Mouse (Mus musculus): Measurements from ENCODE around the gene Urb1. TPM values are rescaled to one million over a fixed set of nuclear protein-coding genes. Genes with fewer than 3 reads are reported as not detected.
"Not testable (repeated sequence)": the region's sequence is repeated elsewhere in the genome, so short reads cannot be mapped to it uniquely, and the experiment has no call there.

Urb1 gene
- polyA plus RNA-seq, 1 experiment, result 0.95 TPM

- TF ChIP-seq FLI1 (IDR thresholded peaks at IDR 0.05; ENCODE audit: low read length) (no peak), GATA1 (IDR thresholded peaks at IDR 0.05; ENCODE audit: borderline replicate concordance, low read length) (no peak)
- Histone ChIP-seq H3K4me1 (peaks cover 24% of the 10 kb centered on the region), H3K9me3 (peaks cover 6% of the 10 kb centered on the region), H3K36me3 (replicated peaks; ENCODE audit: low read length) (no peaks in the 10 kb centered on the region), H3K4me3 (replicated peaks) (no peak within 1 kb of the TSS), H3K27me3 (replicated peaks) (peaks cover 70% of the 10 kb centered on the region)
Measured at GRCm38 (mm10) chr16:90826457-90826856, 16.2 kb upstream of the Urb1 start, which contains the start of gene Eva1c. Gene Eva1c, plus strand, starts transcription at chr16:90826719.

GRCm38 (mm10) chr16:90826041-90826440 lies 15.8 kb upstream of the Urb1 start:
- no peak for TF ChIP-seq GATA1 (IDR thresholded peaks at IDR 0.05; ENCODE audit: borderline replicate concordance, low read length)
- no peak for TF ChIP-seq FLI1 (IDR thresholded peaks at IDR 0.05; ENCODE audit: low read length)
- peaks cover 6% of the 10 kb centered on the region for H3K9me3 ChIP-seq
- H3K27me3 ChIP-seq (replicated peaks), result peaks cover 66% of the 10 kb centered on the region
- H3K36me3 ChIP-seq (replicated peaks; ENCODE audit: low read length), result no peaks in the 10 kb centered on the region
- H3K4me1 ChIP-seq, result peaks cover 20% of the 10 kb centered on the region
- no peak overlapping the region for H3K4me3 ChIP-seq (replicated peaks)

GRCm38 (mm10) chr16:90823986-90824385 lies 13.8 kb upstream of the Urb1 start:
- H3K36me3 ChIP-seq (replicated peaks; ENCODE audit: low read length); H3K4me3 ChIP-seq (replicated peaks); H3K9me3 ChIP-seq; H3K4me1 ChIP-seq: not testable (repeated sequence)
- H3K27me3 ChIP-seq (replicated peaks), result peaks cover 57% of the 10 kb centered on the region

- peaks cover 4% of the 10 kb centered on the region; the same call in 1 of the 2 replicates for H3K4me1 ChIP-seq
- peaks cover 49% of the 10 kb centered on the region for H3K27me3 ChIP-seq (replicated peaks)
- TF ChIP-seq GATA1 (IDR thresholded peaks at IDR 0.05; ENCODE audit: borderline replicate concordance, low read length) (no peak), FLI1 (IDR thresholded peaks at IDR 0.05; ENCODE audit: low read length) (no peak)
- no peaks in the 10 kb centered on the region for H3K36me3 ChIP-seq (replicated peaks; ENCODE audit: low read length)
- no peaks in the 10 kb centered on the region for H3K9me3 ChIP-seq
- H3K4me3 ChIP-seq (replicated peaks), result no peak overlapping the region
Measured at GRCm38 (mm10) chr16:90822981-90823380, 12.8 kb upstream of the Urb1 start.

- no peaks in the 10 kb centered on the region for H3K9me3 ChIP-seq
- TF ChIP-seq GATA1 (IDR thresholded peaks at IDR 0.05; ENCODE audit: borderline replicate concordance, low read length), result no peak
- no peak for TF ChIP-seq FLI1 (IDR thresholded peaks at IDR 0.05; ENCODE audit: low read length)
- H3K4me1 ChIP-seq, result peaks cover 4% of the 10 kb centered on the region; the same call in 1 of the 2 replicates
- H3K27me3 ChIP-seq (replicated peaks), result peaks cover 45% of the 10 kb centered on the region
- no peaks in the 10 kb centered on the region for H3K36me3 ChIP-seq (replicated peaks; ENCODE audit: low read length)
- no peak overlapping the region for H3K4me3 ChIP-seq (replicated peaks)
Measured at GRCm38 (mm10) chr16:90822284-90822935, 12.2 kb upstream of the Urb1 start.

- Histone ChIP-seq H3K36me3 (replicated peaks; ENCODE audit: low read length) (no peaks in the 10 kb centered on the region), H3K4me3 (replicated peaks) (no peak overlapping the region), H3K27me3 (replicated peaks) (peaks cover 45% of the 10 kb centered on the region), H3K4me1 (peaks cover 4% of the 10 kb centered on the region; the same call in 1 of the 2 replicates), H3K9me3 (no peaks in the 10 kb centered on the region)
- TF ChIP-seq GATA1 (IDR thresholded peaks at IDR 0.05; ENCODE audit: borderline replicate concordance, low read length), result no peak
- no peak for TF ChIP-seq FLI1 (IDR thresholded peaks at IDR 0.05; ENCODE audit: low read length)
Measured at GRCm38 (mm10) chr16:90821046-90821697, 11.0 kb upstream of the Urb1 start.

GRCm38 (mm10) chr16:90820326-90820725 lies 10.1 kb upstream of the Urb1 start:
- Histone ChIP-seq H3K27me3 (replicated peaks) (peaks cover 40% of the 10 kb centered on the region), H3K4me1 (no peaks in the 10 kb centered on the region)
- no peak for TF ChIP-seq FLI1 (IDR thresholded peaks at IDR 0.05; ENCODE audit: low read length)

GRCm38 (mm10) chr16:90812086-90812485 lies 1.9 kb upstream of the Urb1 start:
- peaks cover 28% of the 10 kb centered on the region for H3K4me1 ChIP-seq
- peaks cover 4% of the 10 kb centered on the region for H3K36me3 ChIP-seq (replicated peaks; ENCODE audit: low read length)
- TF ChIP-seq GATA1 (IDR thresholded peaks at IDR 0.05; ENCODE audit: borderline replicate concordance, low read length) (no peak), FLI1 (IDR thresholded peaks at IDR 0.05; ENCODE audit: low read length) (no peak)
- H3K9me3 ChIP-seq, result no peaks in the 10 kb centered on the region
- peaks cover 15% of the 10 kb centered on the region for H3K27me3 ChIP-seq (replicated peaks)
- no peak overlapping the region for H3K4me3 ChIP-seq (replicated peaks)

More at GRCm38 (mm10) chr16:90820326-90820725, 10.1 kb upstream of the Urb1 start:
- Histone ChIP-seq H3K4me3 (replicated peaks) (no peak overlapping the region), H3K36me3 (replicated peaks; ENCODE audit: low read length) (no peaks in the 10 kb centered on the region), H3K9me3 (no peaks in the 10 kb centered on the region)

- Histone ChIP-seq H3K4me3 (replicated peaks) (peak overlapping the region; percentile 97), H3K9me3 (no peaks in the 10 kb centered on the region), H3K27me3 (replicated peaks) (peaks cover 14% of the 10 kb centered on the region), H3K4me1 (peaks cover 28% of the 10 kb centered on the region), H3K36me3 (replicated peaks; ENCODE audit: low read length) (peaks cover 8% of the 10 kb centered on the region)
- TF ChIP-seq FLI1 (IDR thresholded peaks at IDR 0.05; ENCODE audit: low read length), result no peak
- TF ChIP-seq GATA1 (IDR thresholded peaks at IDR 0.05; ENCODE audit: borderline replicate concordance, low read length), result no peak
Measured at GRCm38 (mm10) chr16:90810716-90811256, 573 bp upstream of the Urb1 start.

- Histone ChIP-seq H3K4me3 (replicated peaks) (no peak overlapping the region), H3K36me3 (replicated peaks; ENCODE audit: low read length) (peaks cover 65% of the 10 kb centered on the region), H3K4me1 (peaks cover 14% of the 10 kb centered on the region), H3K27me3 (replicated peaks) (no peaks in the 10 kb centered on the region), H3K9me3 (no peaks in the 10 kb centered on the region)
- TF ChIP-seq FLI1 (IDR thresholded peaks at IDR 0.05; ENCODE audit: low read length), result no peak
- no peak for TF ChIP-seq GATA1 (IDR thresholded peaks at IDR 0.05; ENCODE audit: borderline replicate concordance, low read length)
Measured at GRCm38 (mm10) chr16:90804466-90804865, 5.7 kb downstream of the Urb1 start.

Measured in megakaryocyte, embryonic 14.5 days (primary cell).